Comparison of ENCODE assay signal across 8 mouse cellular contexts in the genomic region with DNA sequence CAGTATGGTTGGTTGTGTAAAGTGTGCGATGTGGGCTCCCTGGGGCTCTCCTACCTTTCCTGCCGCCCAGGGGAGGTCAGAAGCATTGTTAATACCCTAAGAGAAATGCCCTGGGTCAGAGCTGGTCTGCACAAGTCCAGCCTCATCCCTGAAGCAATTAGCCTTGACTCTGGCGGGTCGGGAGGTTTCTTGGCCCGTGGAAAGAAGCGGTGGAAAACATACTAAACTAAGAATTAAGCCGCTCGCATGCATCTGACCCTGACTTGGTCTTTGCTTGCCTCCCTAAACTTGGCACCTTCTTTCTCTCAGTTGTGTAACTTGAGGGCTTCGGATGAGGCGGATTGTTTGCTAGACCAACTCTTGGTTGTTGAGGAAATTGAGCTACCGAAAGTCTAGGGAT. TPM values are rescaled to one million over a fixed set of nuclear protein-coding genes. Genes with fewer than 3 reads are reported as not detected.
DNase-seq lines count a peak whose midpoint lies in the region; ATAC-seq and TF ChIP-seq lines count a peak whose summit lies in the region.

No protein-coding gene starts in this region.

- no peak for TF ChIP-seq CTCF in CH12.LX (conservative IDR thresholded peaks at IDR 0.05 in 1 of 2, IDR thresholded peaks at IDR 0.05 in 1 of 2; ENCODE audit: low read depth in 2 of 2, low read length in 2 of 2)
- no peak for TF ChIP-seq CTCF in kidney, adult 2 months (conservative IDR thresholded peaks at IDR 0.05; ENCODE audit: insufficient read depth, insufficient read length, low read depth, low read length)

- peaks cover 59% of the 10 kb centered on the region for H3K79me2 ChIP-seq in CH12.LX (replicated peaks; ENCODE audit: control insufficient read depth, extremely low read depth, insufficient read depth, poor library complexity, severe bottlenecking)

- H3K4me1 ChIP-seq in CH12.LX (ENCODE audit: control insufficient read depth in 1 of 2, insufficient read depth in 2 of 2): peaks cover 4 to 57% of the 10 kb centered on the region in 2 experiments; a peak in 2 of 4 replicates
- H3K4me1 ChIP-seq in forebrain, embryonic 13.5 days: peaks cover 33% of the 10 kb centered on the region
- H3K4me1 ChIP-seq in kidney, adult 2 months (ENCODE audit: control insufficient read depth, insufficient read depth, low read length): peaks cover 15% of the 10 kb centered on the region; the same call in 1 of the 2 replicates
- peaks cover 22% of the 10 kb centered on the region for H3K4me1 ChIP-seq in midbrain, embryonic 14.5 days (ENCODE audit: control insufficient read depth, insufficient read depth, low read length)

- H3K9ac ChIP-seq in CH12.LX (ENCODE audit: insufficient read depth, low read depth): peak overlapping the region; percentile 90
- H3K9ac ChIP-seq in forebrain, embryonic 13.5 days: peak overlapping the region; percentile 96
- H3K9ac ChIP-seq in midbrain, embryonic 14.5 days (replicated peaks; ENCODE audit: low read length): peak overlapping the region; percentile 91

- no peak for TF ChIP-seq EP300 in CH12.LX (IDR thresholded peaks at IDR 0.05; ENCODE audit: low read length)

- no peaks in the 10 kb centered on the region for H3K9me3 ChIP-seq in CH12.LX (replicated peaks; ENCODE audit: low read length)
- H3K9me3 ChIP-seq in forebrain, embryonic 13.5 days (replicated peaks): no peaks in the 10 kb centered on the region
- no peaks in the 10 kb centered on the region for H3K9me3 ChIP-seq in midbrain, embryonic 14.5 days (ENCODE audit: control insufficient read depth, low read length)

- no peak for TF ChIP-seq RAD21 in CH12.LX (IDR thresholded peaks at IDR 0.05; ENCODE audit: low read depth, low read length)

- TF ChIP-seq POLR2A in CH12.LX (IDR thresholded peaks at IDR 0.05; ENCODE audit: low read depth, low read length): no peak
- no peak for TF ChIP-seq POLR2A in kidney, adult 2 months (IDR thresholded peaks at IDR 0.05; ENCODE audit: low read depth, low read length)

- no peak for ATAC-seq in forebrain, embryonic 13.5 days
- ATAC-seq in midbrain, embryonic 14.5 days (ENCODE audit: low FRiP score, low TSS enrichment): no peak

- peak; percentile 34 for DNase-seq in cerebellum, adult 9-10 months
- no peak for DNase-seq in cerebellum, postnatal 25 days
- no peak for DNase-seq in CH12.LX (ENCODE audit: extremely low read depth)
- peak; percentile 31 for DNase-seq in kidney, adult 2 months
- DNase-seq in midbrain, embryonic 14.5 days: no peak
- no peak for DNase-seq in layer of hippocampus, postnatal 14 days (ENCODE audit: low spot score in 2 of 2)
- DNase-seq in cerebellum, adult 11 months: no peak

- WGBS in forebrain, embryonic 13.5 days: 26% methylated on average over 11 of the region's 11 CpGs
- 6% methylated on average over 11 of the region's 11 CpGs for WGBS in kidney, adult 2 months
- WGBS in midbrain, embryonic 14.5 days: 29% methylated on average over 11 of the region's 11 CpGs

- no peak overlapping the region for H3K27ac ChIP-seq in CH12.LX (ENCODE audit: insufficient read depth, low read depth)
- H3K27ac ChIP-seq in forebrain, embryonic 13.5 days: no peak overlapping the region
- peak overlapping the region; percentile 72 for H3K27ac ChIP-seq in kidney, adult 2 months (ENCODE audit: insufficient read depth, low read depth, low read length)
- H3K27ac ChIP-seq in midbrain, embryonic 14.5 days (replicated peaks; ENCODE audit: low read depth, low read length): no peak overlapping the region

- H3K4me2 ChIP-seq in CH12.LX (ENCODE audit: insufficient read depth, low read depth, poor library complexity, severe bottlenecking): peak overlapping the region; percentile 93
- H3K4me2 ChIP-seq in forebrain, embryonic 13.5 days: peak overlapping the region; percentile 96
- peak overlapping the region; percentile 82 for H3K4me2 ChIP-seq in midbrain, embryonic 14.5 days (ENCODE audit: low read length)

- dilution Hi-C loops in CH12.LX (cut with MboI; ENCODE audit: extremely low pct_ligation_motif_present, extremely low pct_unique_long_range_greater_than_20kb, low sequenced_read_pairs): no loop called here

- H3K36me3 ChIP-seq in CH12.LX (replicated peaks in 1 of 2; ENCODE audit: control insufficient read depth in 1 of 2, insufficient read depth in 1 of 2, low read length in 1 of 2): peaks cover 0 to 17% of the 10 kb centered on the region in 2 experiments
- no peaks in the 10 kb centered on the region for H3K36me3 ChIP-seq in forebrain, embryonic 13.5 days (ENCODE audit: poor library complexity, severe bottlenecking)
- no peaks in the 10 kb centered on the region for H3K36me3 ChIP-seq in kidney, adult 2 months (ENCODE audit: control insufficient read depth, insufficient read depth, low read length)
- no peaks in the 10 kb centered on the region for H3K36me3 ChIP-seq in midbrain, embryonic 14.5 days (ENCODE audit: control insufficient read depth, insufficient read depth, low read length)

- peak overlapping the region; percentile 86 to 96 (median 92) for H3K4me3 ChIP-seq in CH12.LX (replicated peaks in 1 of 3; ENCODE audit: low read depth in 2 of 3, low read length in 2 of 3, poor library complexity in 1 of 3)
- peak overlapping the region; percentile 97 for H3K4me3 ChIP-seq in forebrain, embryonic 13.5 days
- H3K4me3 ChIP-seq in kidney, adult 2 months (ENCODE audit: insufficient read depth, low read depth, low read length): peak overlapping the region; percentile 98
- peak overlapping the region; percentile 93 for H3K4me3 ChIP-seq in midbrain, embryonic 14.5 days (replicated peaks; ENCODE audit: low read depth, low read length)

- in situ Hi-C loops in CH12.LX (cut with MboI; ENCODE audit: low pct_ligation_motif_present, low pct_unique_long_range_greater_than_20kb, low sequenced_read_pairs): no loop called here

- H3K27me3 ChIP-seq in CH12.LX (replicated peaks): no peaks in the 10 kb centered on the region
- H3K27me3 ChIP-seq in forebrain, embryonic 13.5 days: no peaks in the 10 kb centered on the region
- no peaks in the 10 kb centered on the region for H3K27me3 ChIP-seq in kidney, adult 2 months (replicated peaks; ENCODE audit: control insufficient read depth, insufficient read depth, low read length)
- H3K27me3 ChIP-seq in midbrain, embryonic 14.5 days (ENCODE audit: control insufficient read depth, insufficient read depth, low read length): no peaks in the 10 kb centered on the region

TF ChIP-seq in CH12.LX, 34 proteins besides CTCF, POLR2A, EP300 and RAD21:
- TF ChIP-seq TCF12 (IDR thresholded peaks at IDR 0.05; ENCODE audit: low read depth, low read length) (no peak), ZC3H11A (IDR thresholded peaks at IDR 0.05; ENCODE audit: low read depth, low read length) (no peak), USF2 (conservative IDR thresholded peaks at IDR 0.05; ENCODE audit: low read depth, low read length) (no peak), MXI1 (IDR thresholded peaks at IDR 0.05; ENCODE audit: low read depth, low read length) (0 out of 2 replicates have a peak, but pooled peaks have one; percentile 26), NRF1 (IDR thresholded peaks at IDR 0.05; ENCODE audit: low read depth, low read length) (no peak)

RNA-seq across cellular contexts. Expression of gene Ubp1, which starts 1.8 kb away (rescaled TPM):
- total RNA-seq in CH12.LX (2012; rRNA removed) (42.0 and 43.9 TPM in 2 replicates), CH12.LX (2014; rRNA removed) (51.1 and 62.0 TPM in 2 replicates)
- polyA plus RNA-seq in CH12.LX (2012; ENCODE audit: insufficient read length, low read depth): 73.0 and 73.4 TPM in 2 replicates
- polyA plus RNA-seq in forebrain, embryonic 13.5 days (2015; fragmentation: Nextera tagmentation; extraction: Ambion mirVana): 33.9 and 35.0 TPM in 2 replicates
- 42.5 and 44.7 TPM in 2 replicates for polyA plus RNA-seq in kidney, adult 2 months (2012; rRNA removed)
- polyA plus RNA-seq in midbrain, embryonic 14.5 days (2014; fragmentation: Nextera tagmentation; extraction: Ambion mirVana): 31.9 and 39.0 TPM in 2 replicates
- total RNA-seq in layer of hippocampus, postnatal 14 days (2021): 10 to 100 TPM; 62.2 to 68.7 TPM

Comparison
In these comparisons a context has a peak if more than half of its experiments do, and no peak if none do; other contexts are left out.
1. DNase-seq: peak in cerebellum, adult 9-10 months (single experiment) and kidney, adult 2 months (single experiment); none in cerebellum, postnatal 25 days (0 of 2), CH12.LX (single experiment), midbrain, embryonic 14.5 days (single experiment), layer of hippocampus, postnatal 14 days (0 of 2) and cerebellum, adult 11 months (single experiment).
2. Peak in every context shown above with its lines, with median percentiles within 50 percentile points of each other: H3K4me2 ChIP-seq, H3K4me3 ChIP-seq and H3K9ac ChIP-seq.